Mouse (Mus musculus): Measurements from ENCODE around the gene Cd163. TPM values are rescaled to one million over a fixed set of nuclear protein-coding genes. Genes with fewer than 3 reads are reported as not detected.

Cd163 gene
- polyA plus RNA-seq, 1 experiment, result 0.28 TPM

- H3K9ac ChIP-seq (ENCODE audit: low read depth, poor library complexity, severe bottlenecking), result no peak overlapping the region
- no peak overlapping the region for H3K4me3 ChIP-seq (ENCODE audit: low read depth, low read length)
- no peak overlapping the region for H3K27ac ChIP-seq (ENCODE audit: insufficient read depth, low read length)
- H3K4me1 ChIP-seq (ENCODE audit: control insufficient read depth, insufficient read depth, low read length), result no peaks in the 10 kb centered on the region
- TF ChIP-seq POLR2A (IDR thresholded peaks at IDR 0.05; ENCODE audit: insufficient read depth, low read length), result no peak
- TF ChIP-seq CTCF (IDR thresholded peaks at IDR 0.05; ENCODE audit: low read depth, low read length), result no peak
- no peak for TF ChIP-seq EP300 (IDR thresholded peaks at IDR 0.05; ENCODE audit: insufficient read depth, low read depth, low read length)
- H3K36me3 ChIP-seq (ENCODE audit: control insufficient read depth, insufficient read depth, low read length, poor library complexity, severe bottlenecking), result no peaks in the 10 kb centered on the region
- H3K27me3 ChIP-seq (ENCODE audit: control insufficient read depth, insufficient read depth, low read length, poor library complexity, severe bottlenecking), result no peaks in the 10 kb centered on the region
- no peaks in the 10 kb centered on the region for H3K9me3 ChIP-seq (replicated peaks; ENCODE audit: control insufficient read depth, insufficient read depth, low read length, poor library complexity, severe bottlenecking)
Observed at GRCm38 (mm10) chr6:124312292-124312691, 7.8 kb downstream of the Cd163 start.

GRCm38 (mm10) chr6:124320371-124320770, 15.9 kb downstream of the Cd163 start:
- TF ChIP-seq POLR2A (IDR thresholded peaks at IDR 0.05; ENCODE audit: insufficient read depth, low read length) (no peak), EP300 (IDR thresholded peaks at IDR 0.05; ENCODE audit: insufficient read depth, low read depth, low read length) (no peak)
- no peaks in the 10 kb centered on the region for H3K27me3 ChIP-seq (ENCODE audit: control insufficient read depth, insufficient read depth, low read length, poor library complexity, severe bottlenecking)
- H3K27ac ChIP-seq (ENCODE audit: insufficient read depth, low read length), result no peak overlapping the region
- H3K9me3 ChIP-seq (replicated peaks; ENCODE audit: control insufficient read depth, insufficient read depth, low read length, poor library complexity, severe bottlenecking), result no peaks in the 10 kb centered on the region
- H3K9ac ChIP-seq (ENCODE audit: low read depth, poor library complexity, severe bottlenecking), result no peak overlapping the region
- no peaks in the 10 kb centered on the region for H3K4me1 ChIP-seq (ENCODE audit: control insufficient read depth, insufficient read depth, low read length)
- no peak overlapping the region for H3K4me3 ChIP-seq (ENCODE audit: low read depth, low read length)
- no peaks in the 10 kb centered on the region for H3K36me3 ChIP-seq (ENCODE audit: control insufficient read depth, insufficient read depth, low read length, poor library complexity, severe bottlenecking)

- Histone ChIP-seq H3K9ac (ENCODE audit: low read depth, poor library complexity, severe bottlenecking) (no peak overlapping the region), H3K36me3 (ENCODE audit: control insufficient read depth, insufficient read depth, low read length, poor library complexity, severe bottlenecking) (no peaks in the 10 kb centered on the region), H3K27ac (ENCODE audit: insufficient read depth, low read length) (no peak overlapping the region), H3K27me3 (ENCODE audit: control insufficient read depth, insufficient read depth, low read length, poor library complexity, severe bottlenecking) (no peaks in the 10 kb centered on the region), H3K4me3 (ENCODE audit: low read depth, low read length) (no peak overlapping the region), H3K9me3 (replicated peaks; ENCODE audit: control insufficient read depth, insufficient read depth, low read length, poor library complexity, severe bottlenecking) (no peaks in the 10 kb centered on the region), H3K4me1 (ENCODE audit: control insufficient read depth, insufficient read depth, low read length) (no peaks in the 10 kb centered on the region)
- TF ChIP-seq EP300 (IDR thresholded peaks at IDR 0.05; ENCODE audit: insufficient read depth, low read depth, low read length) (no peak), CTCF (IDR thresholded peaks at IDR 0.05; ENCODE audit: low read depth, low read length) (no peak), POLR2A (IDR thresholded peaks at IDR 0.05; ENCODE audit: insufficient read depth, low read length) (no peak)
Observed at GRCm38 (mm10) chr6:124321481-124322475, 17.3 kb downstream of the Cd163 start.

- no peaks in the 10 kb centered on the region for H3K36me3 ChIP-seq (ENCODE audit: control insufficient read depth, insufficient read depth, low read length, poor library complexity, severe bottlenecking)
- H3K27ac ChIP-seq (ENCODE audit: insufficient read depth, low read length), result no peak overlapping the region
- H3K4me1 ChIP-seq (ENCODE audit: control insufficient read depth, insufficient read depth, low read length), result no peaks in the 10 kb centered on the region
- H3K9me3 ChIP-seq (replicated peaks; ENCODE audit: control insufficient read depth, insufficient read depth, low read length, poor library complexity, severe bottlenecking), result no peaks in the 10 kb centered on the region
- no peak overlapping the region for H3K4me3 ChIP-seq (ENCODE audit: low read depth, low read length)
- no peaks in the 10 kb centered on the region for H3K27me3 ChIP-seq (ENCODE audit: control insufficient read depth, insufficient read depth, low read length, poor library complexity, severe bottlenecking)
- no peak for TF ChIP-seq POLR2A (IDR thresholded peaks at IDR 0.05; ENCODE audit: insufficient read depth, low read length)
- no peak for TF ChIP-seq CTCF (IDR thresholded peaks at IDR 0.05; ENCODE audit: low read depth, low read length)
- no peak for TF ChIP-seq EP300 (IDR thresholded peaks at IDR 0.05; ENCODE audit: insufficient read depth, low read depth, low read length)
- no peak overlapping the region for H3K9ac ChIP-seq (ENCODE audit: low read depth, poor library complexity, severe bottlenecking)
Observed at GRCm38 (mm10) chr6:124328394-124328991, 24.0 kb downstream of the Cd163 start.

GRCm38 (mm10) chr6:124329622-124330021, 25.2 kb downstream of the Cd163 start:
- TF ChIP-seq EP300 (IDR thresholded peaks at IDR 0.05; ENCODE audit: insufficient read depth, low read depth, low read length) (no peak), POLR2A (IDR thresholded peaks at IDR 0.05; ENCODE audit: insufficient read depth, low read length) (no peak), CTCF (IDR thresholded peaks at IDR 0.05; ENCODE audit: low read depth, low read length) (no peak)

GRCm38 (mm10) chr6:124345096-124345495, 40.6 kb downstream of the Cd163 start:
- H3K9ac ChIP-seq (ENCODE audit: low read depth, poor library complexity, severe bottlenecking), result no peak overlapping the region
- 0 out of 2 replicates have a peak, but pooled peaks cover 2% of the 10 kb centered on the region for H3K9me3 ChIP-seq (replicated peaks; ENCODE audit: control insufficient read depth, insufficient read depth, low read length, poor library complexity, severe bottlenecking)
- no peaks in the 10 kb centered on the region for H3K4me1 ChIP-seq (ENCODE audit: control insufficient read depth, insufficient read depth, low read length)
- H3K27ac ChIP-seq (ENCODE audit: insufficient read depth, low read length), result no peak overlapping the region
- no peaks in the 10 kb centered on the region for H3K36me3 ChIP-seq (ENCODE audit: control insufficient read depth, insufficient read depth, low read length, poor library complexity, severe bottlenecking)
- no peak for TF ChIP-seq CTCF (IDR thresholded peaks at IDR 0.05; ENCODE audit: low read depth, low read length)
- TF ChIP-seq POLR2A (IDR thresholded peaks at IDR 0.05; ENCODE audit: insufficient read depth, low read length), result no peak
- no peak for TF ChIP-seq EP300 (IDR thresholded peaks at IDR 0.05; ENCODE audit: insufficient read depth, low read depth, low read length)
- H3K4me3 ChIP-seq (ENCODE audit: low read depth, low read length), result no peak overlapping the region
- no peaks in the 10 kb centered on the region for H3K27me3 ChIP-seq (ENCODE audit: control insufficient read depth, insufficient read depth, low read length, poor library complexity, severe bottlenecking)

More at GRCm38 (mm10) chr6:124329622-124330021, 25.2 kb downstream of the Cd163 start:
- no peaks in the 10 kb centered on the region for H3K9me3 ChIP-seq (replicated peaks; ENCODE audit: control insufficient read depth, insufficient read depth, low read length, poor library complexity, severe bottlenecking)
- H3K27ac ChIP-seq (ENCODE audit: insufficient read depth, low read length), result no peak overlapping the region
- H3K27me3 ChIP-seq (ENCODE audit: control insufficient read depth, insufficient read depth, low read length, poor library complexity, severe bottlenecking), result no peaks in the 10 kb centered on the region
- no peaks in the 10 kb centered on the region for H3K36me3 ChIP-seq (ENCODE audit: control insufficient read depth, insufficient read depth, low read length, poor library complexity, severe bottlenecking)
- H3K4me1 ChIP-seq (ENCODE audit: control insufficient read depth, insufficient read depth, low read length), result no peaks in the 10 kb centered on the region
- no peak overlapping the region for H3K4me3 ChIP-seq (ENCODE audit: low read depth, low read length)
- no peak overlapping the region for H3K9ac ChIP-seq (ENCODE audit: low read depth, poor library complexity, severe bottlenecking)

Measured in ES-Bruce4 (cell line).